Mouse (Mus musculus) heart, postnatal 0 days (tissue): ENCODE results near the gene Schip1. TPM values are rescaled to one million over a fixed set of nuclear protein-coding genes. Genes with fewer than 3 reads are reported as not detected.

Source experiments
- ATAC-seq: fragments of 200-750 bp; cut with Nextera tagmentation; 2 replicates; pipeline ENCODE4 v1.8.0; 2017; ENCODE audit warnings: low read depth, moderate number of reproducible peaks, moderate library complexity; ENCODE audit not compliant: insufficient read depth
- DNase-seq: peaks from one replicate; pipeline ENCODE4 v3.0.0-alpha.2; 2016; ENCODE audit warnings: low spot score
- H3K27ac ChIP-seq: fragments of 300-500 bp; sonication (generic); 2 replicates; pipeline ENCODE4 v1.5.1; 2014; ENCODE audit warnings: low read depth, mild to moderate bottlenecking
- H3K27me3 ChIP-seq: fragments of 300-500 bp; sonication (generic); 2 replicates; pipeline ENCODE4 v1.6.1; 2014; ENCODE audit warnings: low read length, mixed read lengths; ENCODE audit not compliant: control insufficient read depth, insufficient read depth
- H3K36me3 ChIP-seq: fragments of 300-500 bp; sonication (generic); replicated peaks from 2 replicates; pipeline ENCODE4 v1.6.1; 2014; ENCODE audit warnings: low read length, mixed read lengths; ENCODE audit not compliant: control insufficient read depth, insufficient read depth
- H3K4me1 ChIP-seq: fragments of 300-500 bp; sonication (generic); 2 replicates; pipeline ENCODE4 v1.6.1; 2014; ENCODE audit warnings: antibody characterized with exemption; ENCODE audit not compliant: control insufficient read depth, insufficient read depth
- H3K4me2 ChIP-seq: fragments of 300-500 bp; sonication (generic); 2 replicates; pipeline ENCODE4 v1.6.1; 2014; ENCODE audit warnings: low read depth, mild to moderate bottlenecking, low read length, moderate library complexity
- H3K4me3 ChIP-seq: fragments of 300-500 bp; sonication (generic); 2 replicates; pipeline ENCODE4 v1.5.1; 2014; ENCODE audit warnings: low read depth, low read length
- H3K9ac ChIP-seq: fragments of 300-500 bp; sonication (generic); replicated peaks from 2 replicates; pipeline ENCODE4 v1.6.1; 2014; ENCODE audit warnings: low read depth, low read length, mixed read lengths
- H3K9me3 ChIP-seq: fragments of 300-500 bp; sonication (generic); replicated peaks from 2 replicates; pipeline ENCODE4 v1.6.1; 2016; ENCODE audit warnings: low read length; ENCODE audit not compliant: control insufficient read depth
- CTCF ChIP-seq: IDR thresholded peaks from 2 replicates; pipeline ENCODE4 v1.5.1; 2016; ENCODE audit warnings: antibody characterized with exemption, control low read depth, low read depth
- EP300 ChIP-seq: IDR thresholded peaks from 2 replicates; pipeline ENCODE4 v1.6.1; 2016; ENCODE audit warnings: antibody characterized with exemption, low read depth
- WGBS: fragments of 180-500 bp; shearing (Covaris S2); extraction: QIAGEN DNeasy Blood & Tissue Kit; methylation state at CpG from one replicate; pipeline ENCODE4 v1.1.7; 2014; 5-methylcytosine and 5-hydroxymethylcytosine counted together
- polyA plus RNA-seq: library from polyadenylated mRNA; unstranded; fragments of >200 nt; fragmentation: Nextera tagmentation; extraction: Ambion mirVana; gene quantifications from 2 replicates; pipeline ENCODE4 v1.2.1, GENCODE M21; 2015
- total RNA-seq: library from RNA; depleted of rRNA; stranded (reverse); fragments of >200 nt; gene quantifications from 2 replicates; pipeline ENCODE4 v1.2.3, GENCODE M21; 2014; ENCODE audit warnings: low replicate concordance

The Schip1 gene
- total and polyA plus RNA-seq, 2 experiments from 2014 or later = 58.4 to 74.3 TPM

DNA sequence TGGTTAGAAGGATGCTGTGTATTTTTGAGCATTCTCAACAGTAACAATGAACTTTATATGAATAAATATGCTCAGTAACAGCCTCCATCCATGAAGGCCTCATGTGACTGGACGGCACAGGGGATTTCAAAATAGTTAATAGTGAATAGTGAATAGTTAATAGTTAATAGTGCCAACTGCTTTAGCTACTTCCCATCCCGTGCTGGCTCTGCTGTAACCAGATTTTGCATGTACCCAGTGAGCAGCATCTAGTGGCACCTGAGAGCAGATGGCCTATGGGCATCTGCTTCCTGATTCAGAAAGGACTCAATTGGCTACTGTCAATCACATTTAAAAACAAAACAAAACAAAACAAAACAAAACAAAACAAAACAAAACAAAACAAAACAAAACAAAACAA, 329.0 kb downstream of the Schip1 start:
- H3K27ac ChIP-seq = no peak overlapping the region

DNA sequence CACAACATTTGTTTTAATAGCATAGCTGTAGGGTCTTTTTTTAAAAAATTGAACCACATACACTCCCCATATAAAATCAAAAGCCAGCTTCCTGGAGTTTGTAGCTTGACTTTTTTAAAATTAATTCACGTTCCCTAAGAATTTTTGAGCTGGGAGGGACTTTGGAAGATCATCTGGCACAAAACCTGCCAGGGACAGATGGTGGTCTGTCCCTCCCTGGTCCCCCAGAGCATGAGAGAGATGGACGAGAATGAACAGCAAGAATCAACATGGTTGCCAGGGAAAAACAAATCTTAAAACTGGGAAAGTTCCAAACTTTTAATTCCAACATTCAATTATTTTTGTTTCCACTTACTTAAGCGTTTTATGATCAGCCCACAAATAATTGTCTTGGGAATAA, 334.1 kb downstream of the Schip1 start:
- no peak overlapping the region for H3K4me2 ChIP-seq
- ATAC-seq (no peak), DNase-seq (no peak)
- peaks cover 5% of the 10 kb centered on the region; the same call in 1 of the 2 replicates for H3K4me1 ChIP-seq
- H3K4me3 ChIP-seq = no peak overlapping the region
- WGBS = 83% methylated on average over 3 of the region's 3 CpGs
- no peaks in the 10 kb centered on the region for H3K27me3 ChIP-seq
- no peak overlapping the region for H3K9ac ChIP-seq
- no peaks in the 10 kb centered on the region for H3K9me3 ChIP-seq
- H3K36me3 ChIP-seq = no peaks in the 10 kb centered on the region
- TF ChIP-seq EP300 (no peak), CTCF (no peak)
- H3K27ac ChIP-seq = no peak overlapping the region

More for the DNA sequence above, 329.0 kb downstream of the Schip1 start:
- Histone ChIP-seq H3K36me3 (no peaks in the 10 kb centered on the region), H3K4me3 (no peak overlapping the region), H3K9me3 (no peaks in the 10 kb centered on the region), H3K27me3 (no peaks in the 10 kb centered on the region), H3K4me2 (no peak overlapping the region), H3K9ac (no peak overlapping the region), H3K4me1 (no peaks in the 10 kb centered on the region)
- 67% methylated on average over 2 of the region's 2 CpGs for WGBS
- ATAC-seq (no peak), DNase-seq (no peak)
- TF ChIP-seq CTCF (no peak), EP300 (no peak)

DNA sequence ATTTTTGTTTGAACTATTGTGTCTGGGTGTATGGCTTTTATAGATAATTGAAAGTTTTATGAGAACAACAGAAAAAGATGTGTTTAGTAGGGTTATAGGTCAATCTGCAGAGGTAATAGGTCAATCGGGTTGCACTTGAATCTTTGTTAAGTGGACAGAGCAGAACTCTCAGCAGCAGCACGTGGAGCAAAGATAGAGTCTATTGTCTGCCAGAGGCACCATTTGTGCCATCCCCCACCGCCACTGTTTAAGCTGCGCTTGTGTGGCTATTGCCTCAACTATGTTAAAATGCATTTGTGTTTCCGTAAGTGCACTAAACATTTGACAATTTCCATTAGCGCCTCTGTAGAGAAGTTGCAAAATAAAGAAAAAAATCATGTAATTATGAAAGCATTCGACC, 335.5 kb downstream of the Schip1 start:
- Histone ChIP-seq H3K27ac (no peak overlapping the region), H3K4me2 (no peak overlapping the region), H3K4me1 (peaks cover 5% of the 10 kb centered on the region; the same call in 1 of the 2 replicates), H3K36me3 (no peaks in the 10 kb centered on the region), H3K9me3 (no peaks in the 10 kb centered on the region), H3K9ac (no peak overlapping the region), H3K4me3 (no peak overlapping the region), H3K27me3 (no peaks in the 10 kb centered on the region)
- ATAC-seq (no peak), DNase-seq (no peak)
- TF ChIP-seq EP300 = no peak
- no peak for TF ChIP-seq CTCF
- WGBS = 60% methylated on average over 7 of the region's 7 CpGs

DNA sequence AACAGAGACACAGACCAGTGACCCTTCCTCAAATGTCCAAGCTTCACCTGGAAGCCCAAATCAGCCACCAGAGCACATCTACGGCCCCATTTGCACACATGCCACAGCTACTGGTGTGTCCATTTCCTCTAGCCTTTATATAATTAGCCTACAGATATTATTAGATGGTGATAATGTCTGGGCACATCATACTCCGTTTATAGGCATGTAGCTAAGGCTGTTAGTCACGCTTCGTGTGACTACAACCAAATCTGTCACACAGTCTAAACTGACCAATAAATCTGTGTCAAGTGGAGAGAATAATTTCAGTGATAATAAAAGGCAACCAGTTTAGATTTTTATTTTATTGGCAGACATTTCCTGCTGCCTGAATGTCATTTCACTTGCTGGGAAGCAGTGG, 338.7 kb downstream of the Schip1 start:
- ATAC-seq (0 out of 2 replicates have a peak, but pooled peaks have one; percentile 27), DNase-seq (no peak)
- H3K9me3 ChIP-seq = no peaks in the 10 kb centered on the region
- no peak overlapping the region for H3K4me2 ChIP-seq
- H3K27me3 ChIP-seq = no peaks in the 10 kb centered on the region
- TF ChIP-seq CTCF (no peak), EP300 (no peak)
- no peak overlapping the region for H3K9ac ChIP-seq
- H3K27ac ChIP-seq = no peak overlapping the region
- peaks cover 5% of the 10 kb centered on the region; the same call in 1 of the 2 replicates for H3K4me1 ChIP-seq
- 59% methylated on average over 4 of the region's 4 CpGs for WGBS
- no peaks in the 10 kb centered on the region for H3K36me3 ChIP-seq
- no peak overlapping the region for H3K4me3 ChIP-seq

DNA sequence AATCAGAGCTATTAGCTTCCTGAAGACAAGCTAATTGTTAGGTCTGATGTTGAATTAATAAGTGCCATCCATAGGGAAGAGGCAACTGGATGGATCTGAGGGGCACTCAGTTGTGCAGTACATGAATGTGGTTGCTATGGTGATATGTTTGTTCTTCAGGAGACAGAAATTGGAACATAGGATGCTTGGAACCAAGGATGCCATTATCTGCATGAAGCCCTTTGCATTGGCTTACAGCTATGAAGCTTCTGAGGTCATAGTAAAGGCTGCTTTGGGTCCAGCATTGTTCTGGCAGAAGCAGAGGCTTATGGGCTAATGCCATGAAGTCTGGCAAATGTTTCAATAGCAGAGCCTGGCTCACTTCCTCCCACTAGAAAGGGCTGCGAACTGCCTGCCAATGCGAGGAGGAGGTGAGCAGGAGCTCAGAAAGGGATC, 339.2 kb downstream of the Schip1 start:
- H3K9me3 ChIP-seq = no peaks in the 10 kb centered on the region
- no peaks in the 10 kb centered on the region for H3K27me3 ChIP-seq
- H3K4me2 ChIP-seq = no peak overlapping the region
- ATAC-seq = no peak
- TF ChIP-seq EP300 (no peak), CTCF (no peak)
- peaks cover 5% of the 10 kb centered on the region; the same call in 1 of the 2 replicates for H3K4me1 ChIP-seq
- no peaks in the 10 kb centered on the region for H3K36me3 ChIP-seq
- WGBS = 58% methylated on average over 2 of the region's 2 CpGs
- no peak for DNase-seq
- H3K4me3 ChIP-seq = no peak overlapping the region
- no peak overlapping the region for H3K9ac ChIP-seq
- H3K27ac ChIP-seq = no peak overlapping the region

DNA sequence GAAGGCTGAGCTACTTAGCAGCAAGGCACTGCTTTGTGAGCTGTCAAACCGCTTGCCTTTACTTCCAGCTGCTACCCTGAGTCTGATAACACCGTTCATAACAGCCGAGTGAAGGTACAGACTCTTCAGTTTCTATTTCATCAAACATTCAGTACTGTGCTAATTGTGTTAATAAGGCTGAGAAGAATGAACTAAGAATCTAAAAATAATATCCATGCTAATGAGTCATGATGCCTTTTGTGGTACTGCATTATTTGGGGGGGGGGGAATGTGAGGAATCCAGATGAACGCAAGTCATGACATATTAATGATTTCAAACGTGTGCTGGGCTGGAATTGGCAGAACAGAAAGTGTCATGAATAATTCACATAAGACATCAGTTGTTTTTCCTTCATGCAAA, 341.1 kb downstream of the Schip1 start:
- Histone ChIP-seq H3K36me3 (no peaks in the 10 kb centered on the region), H3K27ac (no peak overlapping the region), H3K4me1 (peaks cover 5% of the 10 kb centered on the region; the same call in 1 of the 2 replicates), H3K27me3 (no peaks in the 10 kb centered on the region), H3K4me3 (no peak overlapping the region), H3K9ac (no peak overlapping the region), H3K4me2 (no peak overlapping the region), H3K9me3 (no peaks in the 10 kb centered on the region)
- DNase-seq (no peak), ATAC-seq (peak; percentile 27; the same call in 1 of the 2 replicates)
- WGBS = 26% methylated on average over 5 of the region's 5 CpGs
- TF ChIP-seq CTCF = no peak
- no peak for TF ChIP-seq EP300
